Mouse (Mus musculus) neural tube, embryonic 13.5 days (tissue): ENCODE data around the gene Stmn1. TPM values are rescaled to one million over a fixed set of nuclear protein-coding genes. Genes with fewer than 3 reads are reported as not detected.

ENCODE experiments used
- ATAC-seq: fragments of 200-750 bp; cut with Nextera tagmentation; 2 replicates; pipeline ENCODE4 v1.8.0; 2017; ENCODE audit warnings: low read depth, mild to moderate bottlenecking, moderate TSS enrichment, moderate library complexity
- H3K27ac ChIP-seq: fragments of 300-500 bp; sonication (generic); replicated peaks from 2 replicates; pipeline ENCODE4 v1.5.1; 2015; ENCODE audit warnings: moderate library complexity, mild to moderate bottlenecking, inconsistent platforms
- H3K27me3 ChIP-seq: fragments of 300-500 bp; sonication (generic); 2 replicates; pipeline ENCODE4 v1.6.1; 2015; ENCODE audit warnings: mild to moderate bottlenecking, inconsistent platforms
- H3K36me3 ChIP-seq: fragments of 300-500 bp; sonication (generic); 2 replicates; pipeline ENCODE4 v1.6.1; 2015; ENCODE audit warnings: mild to moderate bottlenecking, inconsistent platforms
- H3K4me1 ChIP-seq: fragments of 300-500 bp; sonication (generic); replicated peaks from 2 replicates; pipeline ENCODE4 v1.6.1; 2015; ENCODE audit warnings: inconsistent platforms
- H3K4me2 ChIP-seq: fragments of 300-500 bp; sonication (generic); 2 replicates; pipeline ENCODE4 v1.6.1; 2015; ENCODE audit warnings: inconsistent platforms, mild to moderate bottlenecking, moderate library complexity
- H3K4me3 ChIP-seq: fragments of 300-500 bp; sonication (generic); 2 replicates; pipeline ENCODE4 v1.5.1; 2015; ENCODE audit warnings: mild to moderate bottlenecking, inconsistent platforms
- H3K9ac ChIP-seq: fragments of 300-500 bp; sonication (generic); 2 replicates; pipeline ENCODE4 v1.6.1; 2015; ENCODE audit warnings: moderate library complexity, mild to moderate bottlenecking, inconsistent platforms
- H3K9me3 ChIP-seq: fragments of 300-500 bp; sonication (generic); 2 replicates; pipeline ENCODE4 v1.6.1; 2016; ENCODE audit warnings: inconsistent platforms
- WGBS: fragments of 180-500 bp; shearing (Covaris S2); methylation state at CpG from one replicate; pipeline ENCODE4 v1.1.7; 2015; 5-methylcytosine and 5-hydroxymethylcytosine counted together
- polyA plus RNA-seq: library from polyadenylated mRNA; unstranded; fragments of >200 nt; fragmentation: Nextera tagmentation; extraction: Ambion mirVana; gene quantifications from 2 replicates; pipeline ENCODE4 v1.2.1, GENCODE M21; 2015

Stmn1 gene
- polyA plus RNA-seq, 1 experiment from 2014 or later = 6,118 TPM

DNA sequence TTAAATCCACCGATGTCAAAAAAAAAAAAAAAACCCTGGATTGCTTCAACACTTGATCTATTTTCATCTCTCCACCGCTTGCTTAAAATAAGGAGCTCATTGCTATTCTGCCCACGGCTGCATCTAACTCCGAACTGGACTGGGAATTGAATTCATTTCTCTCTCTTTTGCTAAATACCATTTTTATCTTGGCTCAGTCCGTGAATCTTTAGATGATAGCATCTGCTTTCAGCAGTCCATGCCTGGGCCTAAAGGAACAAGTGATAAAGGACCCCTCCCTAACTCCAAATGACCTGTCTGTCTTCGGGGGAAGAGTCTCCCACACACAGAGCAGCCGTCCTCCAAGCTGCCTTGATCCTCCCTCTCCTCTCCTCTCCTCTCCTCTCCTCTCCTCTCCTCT lies 23.2 kb upstream of the Stmn1 start:
- peaks cover 17% of the 10 kb centered on the region for H3K4me1 ChIP-seq
- H3K4me2 ChIP-seq = no peak overlapping the region
- H3K9me3 ChIP-seq = no peaks in the 10 kb centered on the region
- H3K27me3 ChIP-seq = no peaks in the 10 kb centered on the region
- WGBS = 54% methylated on average over 7 of the region's 7 CpGs
- no peak overlapping the region for H3K9ac ChIP-seq
- no peak overlapping the region for H3K4me3 ChIP-seq
- peak overlapping the region; percentile 14; the same call in 1 of the 2 replicates for H3K27ac ChIP-seq
- H3K36me3 ChIP-seq = no peaks in the 10 kb centered on the region
- no peak for ATAC-seq

- peaks cover 22% of the 10 kb centered on the region for H3K4me1 ChIP-seq
- H3K27ac ChIP-seq = peak overlapping the region; percentile 28; the same call in 1 of the 2 replicates
- no peaks in the 10 kb centered on the region for H3K27me3 ChIP-seq
- WGBS = 45% methylated on average over 1 of the region's 1 CpGs
- no peaks in the 10 kb centered on the region for H3K9me3 ChIP-seq
- no peak for ATAC-seq
- H3K4me2 ChIP-seq = no peak overlapping the region
- H3K4me3 ChIP-seq = no peak overlapping the region
- H3K36me3 ChIP-seq = no peaks in the 10 kb centered on the region
- H3K9ac ChIP-seq = no peak overlapping the region
These were observed 22.6 kb upstream of the Stmn1 start for GRCm38 (mm10) chr4:134445489-134445888.

DNA sequence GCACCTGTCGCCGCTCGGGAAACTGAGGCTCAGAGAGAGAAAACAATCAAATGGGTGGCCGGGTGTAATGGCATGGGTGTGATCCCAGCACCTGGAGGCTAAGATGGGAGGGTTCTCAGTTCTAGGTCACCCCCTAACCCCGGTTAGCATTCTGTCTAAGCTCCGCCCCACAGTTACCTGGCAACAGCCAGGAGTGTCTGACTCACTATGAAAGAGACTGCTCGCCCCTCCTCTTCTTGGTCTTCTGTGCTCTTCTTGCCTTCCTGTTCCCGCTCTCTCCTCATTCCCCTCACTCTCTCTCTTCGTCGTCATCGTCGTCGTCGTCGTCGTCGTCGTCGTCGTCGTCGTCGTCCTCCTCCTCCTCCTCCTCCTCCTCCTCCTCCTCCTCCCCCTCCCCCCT lies 20.2 kb upstream of the Stmn1 start:
- H3K27ac ChIP-seq = no peak overlapping the region
- no peaks in the 10 kb centered on the region for H3K27me3 ChIP-seq
- no peak overlapping the region for H3K4me3 ChIP-seq
- no peak overlapping the region for H3K4me2 ChIP-seq
- H3K36me3 ChIP-seq = no peaks in the 10 kb centered on the region
- H3K9me3 ChIP-seq = no peaks in the 10 kb centered on the region
- 71% methylated on average over 8 of the region's 23 CpGs for WGBS
- H3K4me1 ChIP-seq = peaks cover 35% of the 10 kb centered on the region
- H3K9ac ChIP-seq = 0 out of 2 replicates have a peak overlapping the region, but pooled peaks have one; percentile 17
- no peak for ATAC-seq

- 23% methylated on average over 11 of the region's 13 CpGs for WGBS
- Histone ChIP-seq H3K9ac (peak overlapping the region; percentile 56), H3K27me3 (peaks cover 8% of the 10 kb centered on the region), H3K27ac (peak overlapping the region; percentile 91), H3K4me1 (peaks cover 42% of the 10 kb centered on the region), H3K4me3 (no peak overlapping the region), H3K36me3 (no peaks in the 10 kb centered on the region), H3K9me3 (no peaks in the 10 kb centered on the region), H3K4me2 (peak overlapping the region; percentile 21)
- ATAC-seq = peak; percentile 73
These were observed 18.3 kb upstream of the Stmn1 start for GRCm38 (mm10) chr4:134449595-134450391.

DNA sequence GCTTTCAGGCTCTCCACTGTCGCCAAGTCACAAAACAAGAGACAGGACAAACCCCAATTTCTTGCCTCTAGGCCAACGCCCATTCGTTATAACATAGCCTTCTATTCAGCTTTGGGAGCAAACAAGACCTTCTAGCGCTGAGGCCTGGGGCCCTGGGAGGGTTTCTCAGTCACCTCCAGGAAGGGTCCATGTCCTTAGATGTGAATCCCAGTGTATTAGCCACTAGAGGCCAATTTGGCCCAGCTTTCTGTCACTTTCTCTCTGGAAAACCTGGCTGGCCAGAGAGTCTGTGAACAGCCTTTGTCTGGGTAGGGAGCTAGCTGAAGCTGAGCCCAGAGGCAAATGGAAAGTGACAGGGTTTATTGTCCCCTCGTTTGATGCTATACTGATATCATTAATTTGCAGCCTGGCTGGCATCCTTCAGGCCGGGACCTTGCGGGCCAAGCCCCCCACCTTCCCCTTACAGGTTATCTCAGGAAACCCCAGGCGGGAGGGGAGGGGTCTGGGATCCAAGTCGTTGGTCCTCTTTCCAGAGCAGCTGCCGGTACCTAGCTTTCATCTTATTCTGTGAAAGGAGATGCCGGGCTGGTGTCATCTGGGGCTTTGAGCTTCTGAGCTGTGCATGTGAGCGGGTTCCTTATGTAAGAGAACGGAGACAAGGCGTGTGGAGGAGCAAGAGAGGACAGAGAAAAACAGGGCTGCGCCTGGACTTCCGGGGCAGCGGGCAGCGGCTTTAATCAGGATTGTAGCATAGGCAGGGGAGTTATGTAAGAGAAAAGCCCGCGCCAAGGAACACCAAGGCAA lies 17.5 kb upstream of the Stmn1 start:
- 18% methylated on average over 20 of the region's 20 CpGs for WGBS

DNA sequence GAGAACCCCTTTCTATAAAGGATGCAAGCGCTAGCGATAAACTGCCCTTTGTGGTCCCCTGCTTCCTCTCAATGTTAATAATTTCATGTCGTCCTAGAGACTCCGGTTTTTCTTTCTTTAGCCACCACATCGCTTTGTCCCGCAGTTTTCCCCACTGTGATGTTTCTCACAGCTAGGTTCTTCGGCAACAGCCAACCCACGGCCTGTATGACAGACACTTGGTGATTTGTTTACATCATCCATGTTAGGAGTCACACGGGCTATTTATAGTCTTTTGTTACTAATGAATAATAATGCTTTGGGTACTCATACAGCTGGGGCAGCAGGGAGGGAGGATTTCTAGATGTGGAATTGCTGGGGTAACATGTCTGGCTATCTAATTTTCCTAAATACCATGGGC lies 16.6 kb upstream of the Stmn1 start:
- Histone ChIP-seq H3K4me1 (peaks cover 42% of the 10 kb centered on the region), H3K27ac (0 out of 2 replicates have a peak overlapping the region, but pooled peaks have one; percentile 91), H3K36me3 (no peaks in the 10 kb centered on the region), H3K9me3 (no peaks in the 10 kb centered on the region), H3K9ac (no peak overlapping the region), H3K4me2 (no peak overlapping the region), H3K4me3 (no peak overlapping the region), H3K27me3 (peaks cover 10% of the 10 kb centered on the region)
- WGBS = 53% methylated on average over 9 of the region's 9 CpGs
- no peak for ATAC-seq

More for the DNA sequence above, 17.5 kb upstream of the Stmn1 start:
- ATAC-seq = peak; percentile 59
- H3K9ac ChIP-seq = peak overlapping the region; percentile 56
- no peaks in the 10 kb centered on the region for H3K36me3 ChIP-seq
- H3K4me1 ChIP-seq = peaks cover 42% of the 10 kb centered on the region
- no peaks in the 10 kb centered on the region for H3K9me3 ChIP-seq
- H3K4me3 ChIP-seq = no peak overlapping the region
- peak overlapping the region; percentile 21 for H3K4me2 ChIP-seq
- H3K27ac ChIP-seq = peak overlapping the region; percentile 91
- peaks cover 10% of the 10 kb centered on the region for H3K27me3 ChIP-seq

DNA sequence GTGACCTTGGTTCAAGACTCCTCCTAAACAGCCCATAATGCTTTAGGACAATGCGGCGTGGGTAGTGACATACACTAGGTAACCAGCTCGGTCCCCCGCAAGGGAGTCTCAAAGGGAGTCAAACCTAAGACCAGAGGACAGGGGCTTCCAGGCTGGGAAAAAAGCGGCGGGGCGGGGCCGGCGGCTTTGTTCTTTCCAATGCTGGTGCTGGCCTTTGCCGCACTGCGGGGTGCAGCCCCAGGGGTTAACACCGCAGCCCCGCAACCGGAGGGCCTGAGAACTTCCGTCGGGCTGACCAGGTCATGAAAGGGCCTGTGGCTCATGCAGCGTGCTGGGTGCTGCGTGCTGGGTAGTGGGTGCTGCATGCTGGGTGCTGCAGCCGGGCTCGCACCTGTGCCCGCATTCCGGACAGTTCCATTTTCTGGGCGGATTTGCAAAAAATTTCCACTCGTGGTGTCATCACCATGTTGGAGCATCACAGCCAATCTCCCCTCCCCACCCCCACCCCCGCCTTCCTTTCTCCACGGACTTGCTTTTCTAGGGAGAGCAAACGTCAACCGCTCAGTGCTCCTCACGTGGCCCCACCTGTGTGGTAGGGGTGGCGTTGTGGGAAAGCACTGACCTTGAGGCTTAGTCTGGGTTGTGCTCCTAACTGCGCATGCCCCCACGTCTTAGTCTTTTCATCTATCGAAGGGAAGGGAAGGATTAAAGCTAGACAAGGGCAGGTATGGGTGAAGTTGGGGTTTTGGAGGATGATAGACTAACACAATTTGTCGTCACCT lies 14.3 kb upstream of the Stmn1 start:
- Histone ChIP-seq H3K4me1 (peaks cover 37% of the 10 kb centered on the region), H3K27ac (no peak overlapping the region), H3K9me3 (no peaks in the 10 kb centered on the region), H3K9ac (peak overlapping the region; percentile 55), H3K4me2 (peak overlapping the region; percentile 42), H3K4me3 (no peak overlapping the region), H3K27me3 (peaks cover 10% of the 10 kb centered on the region), H3K36me3 (no peaks in the 10 kb centered on the region)
- WGBS = 30% methylated on average over 34 of the region's 34 CpGs
- no peak for ATAC-seq

GRCm38 (mm10) chr4:134455310-134455709 lies 12.8 kb upstream of the Stmn1 start:
- Histone ChIP-seq H3K27me3 (peaks cover 10% of the 10 kb centered on the region), H3K36me3 (no peaks in the 10 kb centered on the region), H3K27ac (no peak overlapping the region), H3K9ac (no peak overlapping the region), H3K4me2 (no peak overlapping the region), H3K9me3 (no peaks in the 10 kb centered on the region), H3K4me3 (no peak overlapping the region), H3K4me1 (peaks cover 22% of the 10 kb centered on the region)
- WGBS = 60% methylated on average over 6 of the region's 6 CpGs
- no peak for ATAC-seq

- Histone ChIP-seq H3K4me1 (peaks cover 7% of the 10 kb centered on the region), H3K4me3 (no peak overlapping the region), H3K9ac (no peak overlapping the region), H3K27ac (no peak overlapping the region), H3K36me3 (no peaks in the 10 kb centered on the region), H3K27me3 (peaks cover 10% of the 10 kb centered on the region), H3K4me2 (no peak overlapping the region), H3K9me3 (no peaks in the 10 kb centered on the region)
- 62% methylated on average over 7 of the region's 7 CpGs for WGBS
- no peak for ATAC-seq
These were observed 10.8 kb upstream of the Stmn1 start for GRCm38 (mm10) chr4:134457130-134457825.

DNA sequence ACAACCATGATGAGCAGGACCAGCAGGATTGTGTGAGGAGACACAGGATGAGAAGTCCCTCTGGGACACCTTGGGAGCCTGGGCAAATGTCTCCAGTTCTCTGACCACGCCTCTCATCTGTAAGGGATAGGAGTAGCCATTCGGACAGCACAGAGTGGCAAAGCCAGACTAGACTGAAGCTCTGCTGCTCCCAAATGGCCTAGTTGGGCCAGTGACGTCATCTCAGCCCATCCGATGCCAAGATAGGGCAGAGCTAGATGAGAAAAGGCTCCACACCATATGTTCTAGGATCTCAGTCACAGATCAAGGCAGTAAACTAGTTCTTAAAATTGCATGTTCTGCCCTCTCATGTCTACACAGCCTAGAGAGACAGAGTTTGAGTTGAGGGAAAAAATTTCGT lies 9.3 kb upstream of the Stmn1 start:
- Histone ChIP-seq H3K4me1 (peaks cover 3% of the 10 kb centered on the region), H3K27ac (no peak overlapping the region), H3K4me2 (no peak overlapping the region), H3K9me3 (no peaks in the 10 kb centered on the region), H3K27me3 (peaks cover 10% of the 10 kb centered on the region; the same call in 1 of the 2 replicates), H3K9ac (no peak overlapping the region), H3K36me3 (no peaks in the 10 kb centered on the region), H3K4me3 (no peak overlapping the region)
- WGBS = 70% methylated on average over 5 of the region's 5 CpGs
- no peak for ATAC-seq

DNA sequence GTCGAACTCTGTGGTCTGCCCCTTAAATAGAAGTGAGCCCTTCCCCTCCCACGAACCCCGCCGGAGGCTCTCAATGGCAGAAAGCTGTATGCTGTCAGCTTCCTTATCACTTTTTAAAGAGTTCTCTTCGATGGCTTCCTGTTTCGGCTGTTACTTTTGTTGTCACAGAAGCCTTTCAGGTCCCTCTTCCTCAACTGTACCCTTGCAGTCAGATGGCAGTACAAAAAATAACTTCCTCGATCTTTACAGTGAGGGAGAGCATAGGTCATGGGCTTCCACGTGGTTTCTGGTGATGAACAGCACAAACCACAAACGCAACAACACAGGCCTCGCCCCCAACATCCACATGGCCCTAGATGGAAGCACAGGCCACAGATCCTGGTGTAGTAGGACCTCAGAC lies 7.8 kb upstream of the Stmn1 start:
- WGBS = 79% methylated on average over 10 of the region's 10 CpGs
- H3K9ac ChIP-seq = no peak overlapping the region
- no peak overlapping the region for H3K27ac ChIP-seq
- H3K4me3 ChIP-seq = no peak overlapping the region
- no peaks in the 10 kb centered on the region for H3K27me3 ChIP-seq
- H3K4me1 ChIP-seq = peaks cover under 1% of the 10 kb centered on the region; the same call in 1 of the 2 replicates
- no peaks in the 10 kb centered on the region for H3K9me3 ChIP-seq
- no peak for ATAC-seq
- no peaks in the 10 kb centered on the region for H3K36me3 ChIP-seq
- H3K4me2 ChIP-seq = no peak overlapping the region
